Mouse (Mus musculus) v-Abl transformed pro-B cells (cell line): ENCODE data around the gene Umodl1.

Experiments used
- in situ Hi-C, 2 experiments: fragments of 400-800 bp; cut with MboI; formaldehyde crosslinking; loops; one replicate each; pipeline ENCODE4 v1.15.1; 2025; ENCODE audit not compliant: unreplicated experiment in 2 of 2

Gene Umodl1

DNA sequence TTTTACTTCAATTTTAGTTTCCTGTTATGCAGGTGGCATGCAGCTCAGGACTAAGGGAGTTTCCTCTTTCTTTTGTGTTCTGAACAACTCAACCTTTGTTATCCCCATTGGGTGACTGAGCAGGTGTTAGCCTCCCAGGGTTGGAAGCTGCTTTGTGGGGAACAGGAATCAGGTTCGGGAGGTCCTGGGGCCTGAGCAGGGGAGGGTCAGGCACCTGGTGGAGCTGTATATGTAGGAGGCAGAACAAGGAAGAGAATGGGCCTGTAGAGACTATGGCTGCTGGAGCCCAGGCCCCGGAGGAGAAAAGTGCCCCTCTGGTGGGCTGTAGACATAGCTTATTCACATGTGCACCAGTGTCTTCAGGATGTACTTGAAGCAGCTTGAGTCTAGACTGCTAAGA lies 78.8 kb downstream of the Umodl1 start:
- in situ Hi-C loops = loop anchor here in 1 of 2 experiments (5.0 kb wide), 1 partner anchor 44 kb away; no protein-coding TSS in a partner anchor

DNA sequence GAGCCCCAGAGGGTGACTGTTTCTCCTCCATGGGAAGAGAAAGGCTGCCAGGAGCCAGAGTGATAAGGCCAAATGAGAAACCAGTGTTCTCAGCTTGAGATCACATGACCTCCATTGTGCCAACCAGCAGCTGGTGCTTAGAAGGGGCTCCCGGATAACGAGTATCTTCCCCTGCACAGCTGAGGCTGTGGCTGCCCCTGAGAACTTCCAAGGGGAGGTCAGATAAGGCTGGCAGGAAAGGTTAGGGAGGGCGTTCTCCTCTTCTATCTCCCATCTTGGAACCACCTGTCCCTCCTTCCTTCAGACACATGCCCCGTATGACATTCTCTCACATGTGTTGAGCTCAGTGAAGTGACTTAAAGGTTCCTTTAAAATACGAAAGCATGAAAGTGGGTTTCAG lies 79.7 kb downstream of the Umodl1 start:
- in situ Hi-C loops = loop anchor here in 1 of 2 experiments (5.0 kb wide), 1 partner anchor 43 kb away; no protein-coding TSS in a partner anchor

DNA sequence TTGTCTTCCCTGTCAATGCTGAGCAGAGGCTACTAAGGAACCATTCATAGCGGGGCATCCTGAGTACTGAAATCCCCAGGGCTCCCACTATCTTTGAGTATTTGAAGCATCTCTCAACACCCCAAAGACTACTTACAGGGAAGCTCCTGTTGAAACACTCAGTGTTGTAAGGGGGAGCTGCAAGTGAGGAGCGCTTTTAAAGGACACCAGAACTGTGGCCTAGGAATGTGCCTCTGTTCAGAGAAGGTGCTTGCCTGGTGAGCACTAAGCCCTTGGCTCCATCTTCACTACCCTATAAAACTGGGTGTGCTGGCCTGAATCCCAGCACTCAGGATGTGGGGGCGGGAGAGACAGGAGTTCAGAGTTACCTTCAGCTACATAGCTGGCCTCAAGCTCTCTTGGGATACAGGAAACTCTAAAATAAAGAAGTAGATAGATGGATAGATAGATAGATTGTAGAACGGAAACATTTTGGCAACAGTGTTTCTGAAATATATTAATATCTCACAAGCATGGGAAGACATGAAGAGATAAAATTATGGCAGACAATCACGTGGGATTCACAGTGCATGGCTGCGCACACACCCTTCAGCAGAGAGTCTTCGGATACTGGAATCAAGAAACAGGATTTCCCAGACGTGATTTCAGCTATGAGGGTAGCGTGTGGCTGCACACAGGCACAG lies 80.4 kb downstream of the Umodl1 start:
- in situ Hi-C loops = loop anchor here in 1 of 2 experiments (5.0 kb wide), 1 partner anchor 42 kb away; no protein-coding TSS in a partner anchor

GRCm38 (mm10) chr17:31036168-31036876 lies 81.9 kb downstream of the Umodl1 start:
- in situ Hi-C loops = no loop called here

GRCm38 (mm10) chr17:31037331-31037730 lies 82.9 kb downstream of the Umodl1 start:
- in situ Hi-C loops = no loop called here

DNA sequence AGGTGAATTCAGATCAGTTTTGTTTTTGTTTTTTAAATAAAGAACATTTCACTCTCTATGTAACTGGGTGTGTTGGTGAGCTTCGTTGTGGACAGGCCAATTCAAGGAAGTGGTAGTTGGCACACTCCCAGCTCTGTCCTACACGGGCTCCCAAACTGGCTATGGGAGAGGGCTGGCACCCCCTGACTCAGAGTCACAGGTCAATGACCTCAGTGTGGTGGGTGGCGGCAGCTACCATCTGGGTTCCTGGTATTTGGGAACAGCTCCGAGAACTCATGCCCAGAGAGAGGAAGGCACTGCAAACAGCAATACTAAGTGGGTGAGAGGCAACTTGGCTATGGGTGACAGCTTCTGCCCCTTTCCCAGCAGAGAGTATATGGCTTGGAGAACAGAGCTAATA lies 83.9 kb downstream of the Umodl1 start:
- in situ Hi-C loops = no loop called here

- in situ Hi-C loops = no loop called here
Observed at GRCm38 (mm10) chr17:31039626-31040025, 85.2 kb downstream of the Umodl1 start.

DNA sequence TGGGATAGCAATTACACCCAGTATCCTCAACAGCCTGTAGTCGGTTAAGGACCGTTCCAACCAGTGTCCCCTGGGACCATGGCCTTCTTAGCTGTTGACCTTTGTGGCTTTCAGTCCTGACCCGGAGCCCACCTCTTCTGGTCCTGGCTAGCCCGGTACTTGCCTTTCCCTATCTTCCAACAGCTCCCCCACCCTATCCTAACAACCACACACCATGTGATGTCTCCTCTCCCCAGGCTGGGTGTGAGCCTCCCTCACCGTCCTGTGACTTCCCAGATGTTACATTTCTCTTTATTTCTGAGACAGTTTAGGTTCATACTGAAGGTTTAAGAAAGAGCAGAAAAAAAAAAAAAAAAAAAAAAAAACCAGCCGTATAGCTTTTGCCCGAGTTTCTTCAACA lies 86.0 kb downstream of the Umodl1 start:
- in situ Hi-C loops = no loop called here

DNA sequence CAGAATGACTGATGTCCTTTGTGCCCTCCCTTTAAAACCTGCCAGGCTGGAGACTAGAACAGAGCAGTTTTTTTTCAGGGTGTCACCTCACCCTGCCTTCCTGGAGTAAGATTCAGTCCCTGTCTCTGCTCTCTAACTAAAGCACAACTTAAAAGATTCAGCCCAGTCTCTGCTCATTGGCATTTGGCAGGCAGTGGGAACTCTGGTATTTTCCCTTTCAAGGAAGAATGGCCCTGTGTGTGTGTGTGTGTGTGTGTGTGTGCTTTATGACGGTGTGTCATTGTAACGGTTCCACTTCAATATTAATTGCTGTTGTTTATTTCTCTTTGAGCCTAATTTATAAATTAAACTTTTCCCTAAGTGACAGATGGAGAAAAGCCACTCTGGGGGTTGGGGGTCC lies 88.3 kb downstream of the Umodl1 start:
- in situ Hi-C loops = no loop called here

DNA sequence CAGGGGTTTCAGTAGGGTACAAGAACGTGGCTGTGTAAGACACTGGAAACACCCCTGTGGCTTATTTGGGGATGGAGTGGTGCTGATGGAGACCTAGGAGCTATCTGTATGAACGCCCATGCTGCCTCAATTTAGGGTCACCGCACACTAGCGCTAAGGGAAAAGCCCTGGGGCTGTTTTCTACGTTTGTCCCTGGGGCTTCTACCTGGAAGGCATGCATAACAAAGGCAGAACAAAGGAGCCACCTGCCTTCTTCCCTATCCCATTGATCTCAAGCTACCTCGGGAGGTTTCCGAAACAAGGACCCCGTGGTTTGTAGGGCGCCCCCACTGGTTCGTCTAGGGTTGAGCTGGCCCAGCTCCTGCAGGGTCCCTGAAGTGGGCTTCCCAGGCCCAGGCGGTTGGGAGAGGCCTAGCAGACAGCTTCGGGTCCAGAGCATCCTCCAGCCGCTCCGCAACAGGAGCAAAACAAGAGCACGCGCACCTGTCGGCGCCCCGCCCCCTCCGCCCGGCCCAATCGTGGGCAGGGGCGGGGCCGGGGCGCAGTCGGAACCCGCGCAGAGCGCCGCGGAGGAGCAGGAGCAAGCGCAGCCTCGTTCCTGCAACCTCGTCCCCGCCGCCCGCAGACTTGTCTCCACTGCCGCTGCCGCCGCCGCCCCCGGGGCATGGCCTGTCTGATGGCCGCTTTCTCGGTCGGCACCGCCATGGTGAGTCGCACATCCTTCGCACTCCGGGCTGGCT lies 102.9 kb downstream of the Umodl1 start, which contains the start of gene Abcg1:
Abcg1 (plus strand) TSS at position 525 of the 740 bp plus-strand sequence.
- in situ Hi-C loops = loop anchor here in 1 of 2 experiments (5.0 kb wide), 1 partner anchor 35 kb away; no protein-coding TSS in a partner anchor

- in situ Hi-C loops = loop anchor here in 1 of 2 experiments (5.0 kb wide), 1 partner anchor 36 kb away; no protein-coding TSS in a partner anchor
Observed at GRCm38 (mm10) chr17:31057891-31058744, 103.7 kb downstream of the Umodl1 start.

- in situ Hi-C loops = loop anchor here in 1 of 2 experiments (5.0 kb wide), 1 partner anchor 36 kb away; no protein-coding TSS in a partner anchor
Observed at GRCm38 (mm10) chr17:31058745-31059085, 104.3 kb downstream of the Umodl1 start.

GRCm38 (mm10) chr17:31060196-31060587 lies 105.8 kb downstream of the Umodl1 start:
- in situ Hi-C loops = no loop called here
